Comparison of ENCODE assay signal across 9 mouse cellular contexts in the genomic region with DNA sequence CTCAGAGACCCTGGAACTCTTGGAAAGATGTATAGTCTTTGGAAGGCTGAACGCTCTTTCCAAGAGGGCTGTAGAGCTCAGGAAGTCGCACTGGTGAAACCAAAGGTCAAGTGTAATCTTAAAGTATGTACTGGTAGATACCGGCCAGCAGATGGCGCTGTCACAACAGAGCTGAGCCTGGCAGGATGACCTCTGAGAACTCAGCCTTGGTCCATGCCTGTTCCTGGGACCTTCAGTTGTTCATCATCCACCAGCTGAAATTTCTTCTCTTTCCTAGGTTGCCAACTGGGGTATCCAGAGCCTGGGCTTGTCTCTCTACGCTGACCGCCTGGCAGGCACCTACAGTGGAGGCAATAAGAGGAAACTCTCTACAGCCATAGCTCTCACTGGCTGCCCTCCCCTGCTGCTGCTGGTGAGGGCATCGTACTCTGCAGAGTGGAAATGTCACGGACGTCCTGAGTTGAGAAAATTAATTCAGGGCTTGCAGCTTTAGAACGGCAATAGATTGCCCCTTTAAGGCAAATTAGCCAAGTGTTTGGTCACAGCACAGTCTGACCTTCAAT.
A peak's percentile ranks its signal among the peaks of the same experiment; 100 is the strongest.
DNase-seq lines count a peak whose midpoint lies in the region; ATAC-seq and TF ChIP-seq lines count a peak whose summit lies in the region.
"Had no signal": no experiment of that assay in that cellular context is flagged by ENCODE, and none has a peak within 500 bp of the region (broad histone marks: within the 10 kb centered on the region; RNA-seq: fewer than 3 reads in every experiment).

No protein-coding gene starts in this region.

- H3K4me3 ChIP-seq in forebrain, embryonic 10.5 days: no peak overlapping the region
- H3K4me3 ChIP-seq in forebrain, embryonic 15.5 days: no peak overlapping the region
- no peak overlapping the region for H3K4me3 ChIP-seq in heart, embryonic 12.5 days
- H3K4me3 ChIP-seq in layer of hippocampus, adult 2 months: no peak overlapping the region
- no peak overlapping the region for H3K4me3 ChIP-seq in spleen, adult 2 months (ENCODE audit: extremely low read depth, insufficient read depth, insufficient read length)

- H3K36me3 ChIP-seq in forebrain, embryonic 10.5 days (replicated peaks): no peaks in the 10 kb centered on the region
- no peaks in the 10 kb centered on the region for H3K36me3 ChIP-seq in forebrain, embryonic 15.5 days
- H3K36me3 ChIP-seq in heart, embryonic 12.5 days: no peaks in the 10 kb centered on the region
- H3K36me3 ChIP-seq in spleen, adult 2 months (ENCODE audit: control insufficient read depth, insufficient read depth, low read length): no peaks in the 10 kb centered on the region

- no peaks in the 10 kb centered on the region for H3K9me3 ChIP-seq in forebrain, embryonic 10.5 days
- no peaks in the 10 kb centered on the region for H3K9me3 ChIP-seq in forebrain, embryonic 15.5 days
- H3K9me3 ChIP-seq in heart, embryonic 12.5 days (replicated peaks): no peaks in the 10 kb centered on the region

- peaks cover 29% of the 10 kb centered on the region for H3K27me3 ChIP-seq in forebrain, embryonic 10.5 days (ENCODE audit: poor library complexity, severe bottlenecking)
- no peaks in the 10 kb centered on the region for H3K27me3 ChIP-seq in forebrain, embryonic 15.5 days
- no peaks in the 10 kb centered on the region for H3K27me3 ChIP-seq in heart, embryonic 12.5 days (replicated peaks)
- no peaks in the 10 kb centered on the region for H3K27me3 ChIP-seq in spleen, adult 2 months (ENCODE audit: control insufficient read depth, insufficient read depth, low read length)

- no peak overlapping the region for H3K9ac ChIP-seq in forebrain, embryonic 15.5 days (replicated peaks)
- no peak overlapping the region for H3K9ac ChIP-seq in heart, embryonic 12.5 days

- 45% methylated on average over 10 of the region's 10 CpGs for WGBS in forebrain, embryonic 10.5 days
- 49% methylated on average over 10 of the region's 10 CpGs for WGBS in forebrain, embryonic 15.5 days
- 45% methylated on average over 10 of the region's 10 CpGs for WGBS in heart, embryonic 12.5 days
- 39% methylated on average over 10 of the region's 10 CpGs for WGBS in spleen, adult 2 months

- peak; percentile 91 for TF ChIP-seq CTCF in layer of hippocampus, adult 2 months (conservative IDR thresholded peaks at IDR 0.05)
- peak; percentile 66; the same call in 1 of the 2 replicates for TF ChIP-seq CTCF in spleen, adult 2 months (IDR thresholded peaks at IDR 0.05; ENCODE audit: extremely low read depth, insufficient read depth, insufficient read length, insufficient replicate concordance)

- H3K27ac ChIP-seq in forebrain, embryonic 10.5 days: no peak overlapping the region
- no peak overlapping the region for H3K27ac ChIP-seq in forebrain, embryonic 15.5 days (replicated peaks)
- H3K27ac ChIP-seq in heart, embryonic 12.5 days (ENCODE audit: poor library complexity, severe bottlenecking): no peak overlapping the region
- H3K27ac ChIP-seq in layer of hippocampus, adult 2 months: no peak overlapping the region
- H3K27ac ChIP-seq in spleen, adult 2 months (ENCODE audit: insufficient read depth, low read length): no peak overlapping the region
- H3K27ac ChIP-seq: macrophage had no signal

- H3K4me2 ChIP-seq in forebrain, embryonic 15.5 days (replicated peaks): no peak overlapping the region
- no peak overlapping the region for H3K4me2 ChIP-seq in heart, embryonic 12.5 days

- peak; percentile 63 for DNase-seq in forebrain, embryonic 10.5 days (ENCODE audit: extremely low spot score, low spot score)
- DNase-seq in R1 (ENCODE audit: low read depth, low spot score): peak; percentile 75
- peak; percentile 86 to 89 for DNase-seq in cerebellum, postnatal 10 days
- peak in 1 of 2 experiments; percentile 42 for DNase-seq in layer of hippocampus, adult 2 months (ENCODE audit: low spot score in 2 of 2)
- peak in 1 of 2 experiments; percentile 28 for DNase-seq in spleen, adult 2 months (ENCODE audit: low read depth in 1 of 2, low spot score in 2 of 2)

- ATAC-seq in forebrain, embryonic 15.5 days (replicated peaks): no peak
- ATAC-seq in heart, embryonic 12.5 days (ENCODE audit: insufficient number of reproducible peaks, low FRiP score): peak; percentile 67; the same call in 1 of the 2 replicates
- ATAC-seq in megakaryocyte, adult 5-6 weeks (ENCODE audit: poor library complexity, severe bottlenecking): peak; percentile 90

- no peak for TF ChIP-seq POLR2A in spleen, adult 2 months (IDR thresholded peaks at IDR 0.05; ENCODE audit: low read depth, low read length)

- H3K4me1 ChIP-seq in forebrain, embryonic 10.5 days: peaks cover 22% of the 10 kb centered on the region
- H3K4me1 ChIP-seq in forebrain, embryonic 15.5 days: no peaks in the 10 kb centered on the region
- peaks cover 14% of the 10 kb centered on the region for H3K4me1 ChIP-seq in heart, embryonic 12.5 days (replicated peaks)
- no peaks in the 10 kb centered on the region for H3K4me1 ChIP-seq in spleen, adult 2 months (ENCODE audit: control insufficient read depth, insufficient read depth, insufficient read length)
